Mouse (Mus musculus) olfactory bulb, adult 2 months (tissue): ENCODE measurements at regions not wholly inside any gene's neighbourhood (a gene's known extent, or its start where the extent isn't known, plus 50 kb on each side); places are given as distances from the start of the nearest gene placed in this dataset.

Experiments
- CTCF ChIP-seq: fragments of 200-500 bp; IDR thresholded peaks from 2 replicates; pipeline ENCODE4 v1.5.1; 2012; ENCODE audit warnings: low read depth, mild to moderate bottlenecking, low read length, moderate library complexity; ENCODE audit not compliant: insufficient read depth
- POLR2A ChIP-seq: fragments of 200-500 bp; IDR thresholded peaks from 2 replicates; pipeline ENCODE4 v1.6.1; 2012; ENCODE audit warnings: mild to moderate bottlenecking, low read depth, low read length, moderate library complexity; ENCODE audit not compliant: insufficient read depth

DNA sequence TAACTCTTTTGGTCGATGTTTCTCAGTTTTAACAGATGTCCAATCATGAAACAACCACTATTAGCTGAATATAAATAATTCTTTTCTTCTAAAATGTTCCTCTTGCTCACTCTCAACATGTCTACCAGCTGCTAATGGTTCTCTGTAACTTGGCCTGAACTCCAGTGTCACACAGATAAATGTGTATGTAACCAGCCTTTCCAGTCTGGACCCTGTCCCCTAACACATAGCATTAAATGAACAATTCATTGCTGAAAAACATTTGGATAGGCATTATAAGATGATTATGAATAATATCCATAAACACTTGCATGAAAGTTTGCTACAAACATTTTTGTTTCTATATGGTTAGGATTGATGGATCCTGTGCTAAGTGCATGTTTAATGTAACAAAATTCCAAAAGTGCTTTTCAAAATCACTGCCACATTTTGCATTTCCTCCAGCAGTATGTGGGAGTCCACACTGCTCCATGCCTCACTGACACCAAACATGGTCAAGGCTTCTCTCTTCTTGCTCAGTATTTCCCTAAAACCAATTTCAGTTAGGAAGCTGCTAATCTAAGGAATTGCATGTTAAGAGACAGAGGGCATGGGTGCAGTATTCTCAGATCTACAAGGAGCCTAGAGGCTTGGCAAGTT lies 82.1 kb upstream of the Thbs1 start:
- TF ChIP-seq CTCF, result no peak
- TF ChIP-seq POLR2A, result no peak
